Mouse (Mus musculus): ENCODE measurements around the gene Eipr1. TPM values are rescaled to one million over a fixed set of nuclear protein-coding genes. Genes with fewer than 3 reads are reported as not detected.

Gene Eipr1
- total RNA-seq, 1 experiment: 41.5 TPM

DNA sequence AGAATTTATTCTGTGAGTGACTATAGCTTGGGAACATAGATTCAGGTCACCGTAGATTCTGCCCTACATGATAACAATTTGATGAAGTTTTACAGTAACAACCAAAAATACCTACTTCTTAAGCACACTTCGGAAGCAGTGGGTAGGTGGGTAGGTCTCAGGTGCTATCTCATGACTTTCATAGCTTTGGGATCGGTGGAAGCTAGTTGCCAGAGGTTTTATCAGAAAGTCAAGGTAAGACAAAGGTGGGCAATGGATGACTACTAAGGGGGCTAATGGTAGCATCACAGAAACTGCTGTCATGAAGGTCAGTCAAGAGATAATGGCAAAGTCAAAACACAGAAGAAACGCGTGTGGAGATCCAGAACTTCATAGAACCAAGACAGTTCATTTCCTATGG lies 727 bp upstream of the Eipr1 start:
- Histone ChIP-seq H3K9ac (ENCODE audit: insufficient read depth, low read depth, low read length, poor library complexity, severe bottlenecking) (no peak overlapping the region; the same call in 1 of the 2 replicates), H3K4me1 (ENCODE audit: control insufficient read depth in 2 of 2, insufficient read depth in 2 of 2, low read length in 2 of 2, poor library complexity in 1 of 2) (peaks cover 6 to 8% of the 10 kb centered on the region in 2 experiments; a peak in 2 of 4 replicates), H3K36me3 (ENCODE audit: control insufficient read depth, insufficient read depth, low read length, poor library complexity, severe bottlenecking) (peaks cover 12% of the 10 kb centered on the region; the same call in 1 of the 2 replicates), H3K9me3 (ENCODE audit: control insufficient read depth, insufficient read depth, low read depth, low read length) (no peaks in the 10 kb centered on the region), H3K4me3 (ENCODE audit: insufficient read depth in 1 of 2, low read depth in 1 of 2, low read length in 2 of 2, poor library complexity in 1 of 2, severe bottlenecking in 1 of 2) (peak overlapping the region in 1 of 2 experiments; percentile 67; a peak in 2 of 4 replicates), H3K27ac (ENCODE audit: insufficient read depth, low read depth, low read length, poor library complexity, severe bottlenecking) (no peak overlapping the region)
- TF ChIP-seq ZNF384 (IDR thresholded peaks at IDR 0.05; ENCODE audit: low read depth, low read length) (no peak), CHD2 (IDR thresholded peaks at IDR 0.05; ENCODE audit: low read depth, low read length) (no peak), MAFK (IDR thresholded peaks at IDR 0.05; ENCODE audit: insufficient read depth, low read depth, low read length) (no peak), ZC3H11A (IDR thresholded peaks at IDR 0.05; ENCODE audit: borderline replicate concordance, low read depth, low read length) (no peak), HCFC1 (IDR thresholded peaks at IDR 0.05; ENCODE audit: borderline replicate concordance, insufficient read depth, low read length) (no peak)
- in situ Hi-C loops (cut with MboI; ENCODE audit: low sequenced_read_pairs in 2 of 2, unreplicated experiment in 2 of 2): no loop called here
- no peak for DNase-seq (ENCODE audit: low read depth, low spot score)

DNA sequence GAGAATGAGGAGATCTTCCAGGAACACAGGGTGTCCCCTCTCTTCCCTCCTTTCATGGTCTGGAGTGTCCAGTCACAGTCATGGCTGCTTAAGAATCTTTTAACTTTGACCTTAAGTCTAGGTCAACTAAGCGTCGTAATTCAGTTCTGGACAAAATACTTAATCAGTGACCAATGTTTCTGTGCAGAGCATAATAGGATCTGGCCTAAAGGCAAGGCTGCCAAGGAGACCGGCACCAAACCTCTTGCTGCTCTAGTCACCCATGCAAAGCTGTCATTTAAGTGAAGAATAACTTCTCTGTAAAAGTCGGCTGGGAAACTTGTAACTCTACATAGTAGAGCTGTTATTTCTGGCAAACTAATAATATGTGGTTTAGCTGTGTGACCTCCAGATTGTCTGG lies 4.4 kb downstream of the Eipr1 start:
- no peak for TF ChIP-seq ZC3H11A (IDR thresholded peaks at IDR 0.05; ENCODE audit: borderline replicate concordance, low read depth, low read length)
- TF ChIP-seq MAFK (IDR thresholded peaks at IDR 0.05; ENCODE audit: insufficient read depth, low read depth, low read length): no peak
- no peak for TF ChIP-seq ZNF384 (IDR thresholded peaks at IDR 0.05; ENCODE audit: low read depth, low read length)
- no peak for TF ChIP-seq CHD2 (IDR thresholded peaks at IDR 0.05; ENCODE audit: low read depth, low read length)
- TF ChIP-seq HCFC1 (IDR thresholded peaks at IDR 0.05; ENCODE audit: borderline replicate concordance, insufficient read depth, low read length): no peak
- no peaks in the 10 kb centered on the region for H3K9me3 ChIP-seq (ENCODE audit: control insufficient read depth, insufficient read depth, low read depth, low read length)
- in situ Hi-C loops (cut with MboI; ENCODE audit: low sequenced_read_pairs in 2 of 2, unreplicated experiment in 2 of 2): no loop called here
- no peak overlapping the region for H3K4me3 ChIP-seq (ENCODE audit: insufficient read depth in 1 of 2, low read depth in 1 of 2, low read length in 2 of 2, poor library complexity in 1 of 2, severe bottlenecking in 1 of 2)
- H3K9ac ChIP-seq (ENCODE audit: insufficient read depth, low read depth, low read length, poor library complexity, severe bottlenecking): no peak overlapping the region
- H3K4me1 ChIP-seq (ENCODE audit: control insufficient read depth in 2 of 2, insufficient read depth in 2 of 2, low read length in 2 of 2, poor library complexity in 1 of 2): peaks cover 3 to 4% of the 10 kb centered on the region in 2 experiments; a peak in 2 of 4 replicates
- no peaks in the 10 kb centered on the region for H3K36me3 ChIP-seq (ENCODE audit: control insufficient read depth, insufficient read depth, low read length, poor library complexity, severe bottlenecking)
- DNase-seq (ENCODE audit: low read depth, low spot score): no peak
- no peak overlapping the region for H3K27ac ChIP-seq (ENCODE audit: insufficient read depth, low read depth, low read length, poor library complexity, severe bottlenecking)

DNA sequence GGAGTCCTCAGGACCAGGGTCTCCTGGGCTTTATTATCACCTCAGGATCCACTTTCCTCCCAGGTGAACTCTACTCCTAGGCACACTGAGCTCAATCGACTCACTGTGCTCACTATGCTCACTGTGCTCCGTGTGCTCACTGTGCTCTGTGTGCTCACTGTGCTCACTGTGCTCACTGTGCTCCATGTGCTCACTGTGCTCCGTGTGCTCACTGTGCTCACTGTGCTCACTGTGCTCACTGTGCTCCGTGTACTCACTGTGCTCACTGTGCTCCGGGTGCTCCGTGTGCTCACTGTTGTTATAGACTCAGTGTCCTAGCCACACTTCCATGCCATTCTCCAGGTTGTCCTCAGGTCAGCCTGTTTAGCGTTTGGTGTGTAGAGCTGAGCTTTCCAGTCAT lies 18.4 kb downstream of the Eipr1 start:
- no peak overlapping the region for H3K4me3 ChIP-seq (ENCODE audit: insufficient read depth in 1 of 2, low read depth in 1 of 2, low read length in 2 of 2, poor library complexity in 1 of 2, severe bottlenecking in 1 of 2)
- in situ Hi-C loops (cut with MboI; ENCODE audit: low sequenced_read_pairs in 2 of 2, unreplicated experiment in 2 of 2): no loop called here
- no peak overlapping the region for H3K9ac ChIP-seq (ENCODE audit: insufficient read depth, low read depth, low read length, poor library complexity, severe bottlenecking)
- H3K4me1 ChIP-seq (ENCODE audit: control insufficient read depth in 2 of 2, insufficient read depth in 2 of 2, low read length in 2 of 2, poor library complexity in 1 of 2): peaks cover 0 to 2% of the 10 kb centered on the region in 2 experiments; a peak in 1 of 4 replicates
- TF ChIP-seq ZC3H11A (IDR thresholded peaks at IDR 0.05; ENCODE audit: borderline replicate concordance, low read depth, low read length) (no peak), HCFC1 (IDR thresholded peaks at IDR 0.05; ENCODE audit: borderline replicate concordance, insufficient read depth, low read length) (no peak), CHD2 (IDR thresholded peaks at IDR 0.05; ENCODE audit: low read depth, low read length) (no peak), ZNF384 (IDR thresholded peaks at IDR 0.05; ENCODE audit: low read depth, low read length) (no peak), MAFK (IDR thresholded peaks at IDR 0.05; ENCODE audit: insufficient read depth, low read depth, low read length) (no peak)
- no peak overlapping the region for H3K27ac ChIP-seq (ENCODE audit: insufficient read depth, low read depth, low read length, poor library complexity, severe bottlenecking)
- DNase-seq (ENCODE audit: low read depth, low spot score): no peak
- H3K9me3 ChIP-seq (ENCODE audit: control insufficient read depth, insufficient read depth, low read depth, low read length): no peaks in the 10 kb centered on the region
- peaks cover 8% of the 10 kb centered on the region; the same call in 1 of the 2 replicates for H3K36me3 ChIP-seq (ENCODE audit: control insufficient read depth, insufficient read depth, low read length, poor library complexity, severe bottlenecking)

DNA sequence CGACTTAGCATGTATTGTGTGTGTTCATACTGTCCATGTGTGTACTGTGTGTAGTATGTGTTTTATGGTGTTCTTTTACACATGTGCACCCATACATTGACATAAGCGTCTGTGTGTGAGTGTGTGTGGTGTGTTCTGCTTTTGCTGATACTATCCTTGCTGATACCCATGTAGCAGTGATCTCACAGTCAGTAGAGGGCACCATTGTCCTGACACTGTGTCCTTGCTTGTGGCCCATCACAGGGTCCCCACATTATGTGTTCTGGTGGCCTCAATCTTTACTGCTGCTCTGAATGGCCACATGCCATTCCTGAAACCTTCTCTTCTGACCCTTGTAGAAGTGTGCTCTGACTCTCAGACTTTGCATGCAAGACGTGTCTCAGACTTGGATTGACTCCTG lies 22.2 kb downstream of the Eipr1 start:
- Histone ChIP-seq H3K36me3 (ENCODE audit: control insufficient read depth, insufficient read depth, low read length, poor library complexity, severe bottlenecking) (no peaks in the 10 kb centered on the region), H3K9me3 (ENCODE audit: control insufficient read depth, insufficient read depth, low read depth, low read length) (no peaks in the 10 kb centered on the region), H3K9ac (ENCODE audit: insufficient read depth, low read depth, low read length, poor library complexity, severe bottlenecking) (no peak overlapping the region), H3K4me3 (ENCODE audit: insufficient read depth in 1 of 2, low read depth in 1 of 2, low read length in 2 of 2, poor library complexity in 1 of 2, severe bottlenecking in 1 of 2) (no peak overlapping the region), H3K27ac (ENCODE audit: insufficient read depth, low read depth, low read length, poor library complexity, severe bottlenecking) (no peak overlapping the region), H3K4me1 (ENCODE audit: control insufficient read depth in 2 of 2, insufficient read depth in 2 of 2, low read length in 2 of 2, poor library complexity in 1 of 2) (no peaks in the 10 kb centered on the region)
- no peak for DNase-seq (ENCODE audit: low read depth, low spot score)
- TF ChIP-seq ZNF384 (IDR thresholded peaks at IDR 0.05; ENCODE audit: low read depth, low read length) (no peak), ZC3H11A (IDR thresholded peaks at IDR 0.05; ENCODE audit: borderline replicate concordance, low read depth, low read length) (no peak), CHD2 (IDR thresholded peaks at IDR 0.05; ENCODE audit: low read depth, low read length) (no peak), HCFC1 (IDR thresholded peaks at IDR 0.05; ENCODE audit: borderline replicate concordance, insufficient read depth, low read length) (no peak), MAFK (IDR thresholded peaks at IDR 0.05; ENCODE audit: insufficient read depth, low read depth, low read length) (no peak)
- in situ Hi-C loops (cut with MboI; ENCODE audit: low sequenced_read_pairs in 2 of 2, unreplicated experiment in 2 of 2): no loop called here

DNA sequence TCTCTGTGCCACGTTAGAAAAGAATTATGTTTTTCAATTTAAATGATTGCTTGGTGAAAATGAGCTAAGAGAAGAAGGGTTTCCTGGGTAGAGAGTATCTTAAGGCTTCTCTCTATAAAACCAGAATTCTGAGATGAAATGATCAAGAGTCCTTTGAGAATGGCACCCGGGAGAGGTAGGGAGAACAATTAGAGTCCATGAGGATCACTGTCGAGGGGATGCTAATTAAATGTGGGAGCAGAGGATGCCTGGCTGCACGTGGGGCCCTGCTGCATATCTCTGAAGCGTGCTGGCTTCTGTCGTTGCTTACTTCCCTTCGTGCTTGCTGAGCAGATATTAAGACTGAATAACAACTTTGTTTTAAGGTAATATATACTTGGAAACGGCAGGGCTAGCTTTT lies 23.5 kb downstream of the Eipr1 start:
- Histone ChIP-seq H3K4me3 (ENCODE audit: insufficient read depth in 1 of 2, low read depth in 1 of 2, low read length in 2 of 2, poor library complexity in 1 of 2, severe bottlenecking in 1 of 2) (no peak overlapping the region), H3K4me1 (ENCODE audit: control insufficient read depth in 2 of 2, insufficient read depth in 2 of 2, low read length in 2 of 2, poor library complexity in 1 of 2) (no peaks in the 10 kb centered on the region), H3K9ac (ENCODE audit: insufficient read depth, low read depth, low read length, poor library complexity, severe bottlenecking) (no peak overlapping the region), H3K27ac (ENCODE audit: insufficient read depth, low read depth, low read length, poor library complexity, severe bottlenecking) (no peak overlapping the region), H3K9me3 (ENCODE audit: control insufficient read depth, insufficient read depth, low read depth, low read length) (no peaks in the 10 kb centered on the region), H3K36me3 (ENCODE audit: control insufficient read depth, insufficient read depth, low read length, poor library complexity, severe bottlenecking) (no peaks in the 10 kb centered on the region)
- no peak for TF ChIP-seq HCFC1 (IDR thresholded peaks at IDR 0.05; ENCODE audit: borderline replicate concordance, insufficient read depth, low read length)
- TF ChIP-seq ZNF384 (IDR thresholded peaks at IDR 0.05; ENCODE audit: low read depth, low read length): no peak
- TF ChIP-seq CHD2 (IDR thresholded peaks at IDR 0.05; ENCODE audit: low read depth, low read length): no peak
- TF ChIP-seq ZC3H11A (IDR thresholded peaks at IDR 0.05; ENCODE audit: borderline replicate concordance, low read depth, low read length): no peak
- no peak for TF ChIP-seq MAFK (IDR thresholded peaks at IDR 0.05; ENCODE audit: insufficient read depth, low read depth, low read length)
- no peak for DNase-seq (ENCODE audit: low read depth, low spot score)
- in situ Hi-C loops (cut with MboI; ENCODE audit: low sequenced_read_pairs in 2 of 2, unreplicated experiment in 2 of 2): no loop called here
